In genomic region chr4:134401856-134402570, GRCm38 (mm10) we compare ENCODE assay signal across 8 mouse cellular contexts. TPM values are rescaled to one million over a fixed set of nuclear protein-coding genes. Genes with fewer than 3 reads are reported as not detected.
DNase-seq lines count a peak whose midpoint lies in the region; ATAC-seq and TF ChIP-seq lines count a peak whose summit lies in the region.

No protein-coding gene starts in this region.

- WGBS in kidney, embryonic 14.5 days = 64% methylated on average over 16 of the region's 16 CpGs
- WGBS in hindbrain, embryonic 10.5 days = 70% methylated on average over 16 of the region's 16 CpGs

- H3K9ac ChIP-seq in kidney, embryonic 14.5 days (ENCODE audit: low read depth, low read length) = no peak overlapping the region
- H3K9ac ChIP-seq in MEL (ENCODE audit: control insufficient read depth, low read depth, low read length, poor library complexity, severe bottlenecking) = peak overlapping the region; percentile 20

- no peak for DNase-seq in kidney, adult 9 months
- DNase-seq in MEL (ENCODE audit: low read depth, low spot score) = peak; percentile 54
- DNase-seq in hindbrain, embryonic 10.5 days (ENCODE audit: low spot score) = no peak
- DNase-seq in spleen, postnatal 36 days (ENCODE audit: low spot score in 2 of 2) = no peak
- DNase-seq in left cerebral cortex, postnatal 25 days (ENCODE audit: low spot score in 2 of 2) = no peak
- no peak for DNase-seq in layer of hippocampus, postnatal 25 days (ENCODE audit: extremely low spot score in 1 of 2, low spot score in 1 of 2)

- TF ChIP-seq EP300 in MEL (IDR thresholded peaks at IDR 0.05; ENCODE audit: low read depth in 1 of 2, low read length in 2 of 2) = no peak

- H3K27ac ChIP-seq in kidney, embryonic 14.5 days (ENCODE audit: low read depth, low read length) = no peak overlapping the region
- H3K27ac ChIP-seq in MEL (ENCODE audit: control insufficient read depth, low read depth, low read length) = peak overlapping the region; percentile 29
- 0 out of 2 replicates have a peak overlapping the region, but pooled peaks have one; percentile 66 for H3K27ac ChIP-seq in hindbrain, embryonic 10.5 days

- ATAC-seq in kidney, embryonic 14.5 days (ENCODE audit: low FRiP score, low TSS enrichment) = no peak
- ATAC-seq in megakaryocyte progenitor cell, adult 5-6 weeks (replicated peaks; ENCODE audit: poor library complexity) = 0 out of 2 replicates have a peak, but pooled peaks have one; percentile 9

- no peak for TF ChIP-seq CTCF in MEL (IDR thresholded peaks at IDR 0.05 in 2 of 3, conservative IDR thresholded peaks at IDR 0.05 in 1 of 3; ENCODE audit: control insufficient read depth in 1 of 3, insufficient read depth in 1 of 3, low read depth in 2 of 3, low read length in 3 of 3, poor library complexity in 1 of 3, severe bottlenecking in 1 of 3)

- H3K4me2 ChIP-seq in kidney, embryonic 14.5 days (replicated peaks; ENCODE audit: low read depth, low read length) = no peak overlapping the region

- intact Hi-C loops in left cerebral cortex, postnatal 25 days (cut with DNase I) = loop anchor here (1.0 to 2.0 kb wide), 2 partner anchors 28 to 49 kb away; no protein-coding TSS in a partner anchor

- no peaks in the 10 kb centered on the region for H3K79me2 ChIP-seq in MEL (ENCODE audit: control insufficient read depth, insufficient read depth, low read length, poor library complexity)

- no peak for TF ChIP-seq POLR2A in MEL (IDR thresholded peaks at IDR 0.05; ENCODE audit: control insufficient read depth in 1 of 2, insufficient read depth in 1 of 2, low read depth in 1 of 2, low read length in 2 of 2, poor library complexity in 1 of 2)

- H3K36me3 ChIP-seq in kidney, embryonic 14.5 days (ENCODE audit: control insufficient read depth, insufficient read depth, low read length) = peaks cover 3% of the 10 kb centered on the region; the same call in 1 of the 2 replicates
- H3K36me3 ChIP-seq in MEL (ENCODE audit: control insufficient read depth in 1 of 2, insufficient read depth in 2 of 2, low read length in 2 of 2) = no peaks in the 10 kb centered on the region; a peak in 1 of 4 replicates
- no peaks in the 10 kb centered on the region for H3K36me3 ChIP-seq in hindbrain, embryonic 10.5 days

- H3K9me3 ChIP-seq in kidney, embryonic 14.5 days (ENCODE audit: control insufficient read depth, low read length) = no peaks in the 10 kb centered on the region
- no peaks in the 10 kb centered on the region for H3K9me3 ChIP-seq in MEL (replicated peaks; ENCODE audit: insufficient read depth, low read length)
- no peaks in the 10 kb centered on the region for H3K9me3 ChIP-seq in hindbrain, embryonic 10.5 days

- no peaks in the 10 kb centered on the region for H3K27me3 ChIP-seq in kidney, embryonic 14.5 days (ENCODE audit: control insufficient read depth, insufficient read depth, low read length)
- H3K27me3 ChIP-seq in MEL (ENCODE audit: control insufficient read depth in 1 of 2, insufficient read depth in 2 of 2, low read length in 2 of 2) = no peaks in the 10 kb centered on the region
- H3K27me3 ChIP-seq in hindbrain, embryonic 10.5 days (ENCODE audit: insufficient read depth, poor library complexity, severe bottlenecking) = peaks cover 10% of the 10 kb centered on the region; the same call in 1 of the 2 replicates

- TF ChIP-seq RAD21 in MEL (IDR thresholded peaks at IDR 0.05; ENCODE audit: low read depth, low read length) = no peak

- peak overlapping the region; percentile 37; the same call in 1 of the 2 replicates for H3K4me3 ChIP-seq in kidney, embryonic 14.5 days (ENCODE audit: low read length)
- peak overlapping the region; percentile 30 to 62 for H3K4me3 ChIP-seq in MEL (ENCODE audit: control insufficient read depth in 1 of 2, insufficient read depth in 1 of 2, low read depth in 2 of 2, low read length in 2 of 2)
- H3K4me3 ChIP-seq in hindbrain, embryonic 10.5 days = peak overlapping the region; percentile 42

- H3K4me1 ChIP-seq in kidney, embryonic 14.5 days (ENCODE audit: control insufficient read depth, insufficient read depth, low read length) = peaks cover 28% of the 10 kb centered on the region
- H3K4me1 ChIP-seq in MEL (ENCODE audit: control insufficient read depth in 1 of 2, insufficient read depth in 2 of 2, low read length in 2 of 2) = peaks cover 5 to 13% of the 10 kb centered on the region in 2 experiments; a peak in 3 of 4 replicates
- peaks cover 44% of the 10 kb centered on the region for H3K4me1 ChIP-seq in hindbrain, embryonic 10.5 days (replicated peaks)

TF ChIP-seq in MEL, 35 proteins besides CTCF, POLR2A, EP300 and RAD21:
- TF ChIP-seq GABPA (IDR thresholded peaks at IDR 0.05; ENCODE audit: low read depth, low read length) (no peak), BHLHE40 (IDR thresholded peaks at IDR 0.05; ENCODE audit: borderline replicate concordance, low read depth, low read length) (no peak), CHD1 (IDR thresholded peaks at IDR 0.05; ENCODE audit: low read depth, low read length) (0 out of 2 replicates have a peak, but pooled peaks have one; percentile 66), CHD2 (IDR thresholded peaks at IDR 0.05; ENCODE audit: low read length) (no peak), SMC3 (IDR thresholded peaks at IDR 0.05; ENCODE audit: low read depth, low read length) (no peak), MEF2A (IDR thresholded peaks at IDR 0.05; ENCODE audit: extremely low read depth, insufficient replicate concordance, low read depth, low read length, poor library complexity, severe bottlenecking) (no peak), NELFE (IDR thresholded peaks at IDR 0.05; ENCODE audit: low read depth, low read length) (no peak), ELF1 (IDR thresholded peaks at IDR 0.05; ENCODE audit: low read depth, low read length) (no peak), HCFC1 (IDR thresholded peaks at IDR 0.05; ENCODE audit: low read depth, low read length) (no peak), MYB (IDR thresholded peaks at IDR 0.05; ENCODE audit: low read depth, low read length) (no peak), GATA1 (IDR thresholded peaks at IDR 0.05; ENCODE audit: low read depth, low read length) (no peak), TAL1 (IDR thresholded peaks at IDR 0.05; ENCODE audit: low read length) (no peak), ETS1 (IDR thresholded peaks at IDR 0.05; ENCODE audit: low read depth, low read length) (peak; percentile 26; the same call in 1 of the 2 replicates), TBP (IDR thresholded peaks at IDR 0.05; ENCODE audit: low read depth, low read length) (no peak)

RNA-seq across cellular contexts. Expression of gene Pafah2, which starts 5.9 kb away (rescaled TPM):
- 8.4 and 12.3 TPM in 2 replicates for polyA plus RNA-seq in kidney, embryonic 14.5 days (2014; fragmentation: Nextera tagmentation; extraction: Ambion mirVana)
- total RNA-seq in MEL (2012; rRNA removed) = 6.0 TPM in 2 replicates
- 10 to 100 TPM in 1 of 2 experiments, not detected in 1; 10.6 TPM for polyA plus RNA-seq in MEL (2012; ENCODE audit: insufficient read depth in 1 of 2, insufficient read length in 2 of 2, low read depth in 1 of 2, low replicate concordance in 2 of 2, missing spikeins in 1 of 2)
- 7.9 and 9.5 TPM in 2 replicates for polyA plus RNA-seq in hindbrain, embryonic 10.5 days (2016; fragmentation: Nextera tagmentation; extraction: Ambion mirVana)
- total RNA-seq in megakaryocyte progenitor cell, adult 5-6 weeks (2015) = 14.0 and 21.2 TPM in 2 replicates
- total RNA-seq in megakaryocyte progenitor cell, adult 5-6 weeks (2017) = 14.5 and 16.2 TPM in 2 replicates
- total RNA-seq in left cerebral cortex, postnatal 25 days (2021) = 1 to 10 TPM; 5.3 to 9.1 TPM
- total RNA-seq in layer of hippocampus, postnatal 25 days (2021) = 1 to 10 TPM; 5.0 to 7.6 TPM

RNA-seq across cellular contexts. Expression of gene Extl1, which starts 18.4 kb away (rescaled TPM):
- polyA plus RNA-seq in kidney, embryonic 14.5 days (2014; fragmentation: Nextera tagmentation; extraction: Ambion mirVana) = 0.20 and 0.23 TPM in 2 replicates
- total RNA-seq in MEL (2012; rRNA removed) = 0.03 and 0.04 TPM in 2 replicates
- under 1 TPM in 1 of 2 experiments, not detected in 1; 0.33 TPM for polyA plus RNA-seq in MEL (2012; ENCODE audit: insufficient read depth in 1 of 2, insufficient read length in 2 of 2, low read depth in 1 of 2, low replicate concordance in 2 of 2, missing spikeins in 1 of 2)
- 0.25 and 0.63 TPM in 2 replicates for polyA plus RNA-seq in hindbrain, embryonic 10.5 days (2016; fragmentation: Nextera tagmentation; extraction: Ambion mirVana)
- total RNA-seq in megakaryocyte progenitor cell, adult 5-6 weeks (2015) = not detected in 2 replicates
- not detected in 2 replicates for total RNA-seq in megakaryocyte progenitor cell, adult 5-6 weeks (2017)
- total RNA-seq in left cerebral cortex, postnatal 25 days (2021) = 10 to 100 TPM; 49.2 to 52.5 TPM
- 10 to 100 TPM; 46.8 TPM for total RNA-seq in layer of hippocampus, postnatal 25 days (2021)

RNA-seq across cellular contexts. Expression of gene Slc30a2, which starts 59.0 kb away (rescaled TPM):
- polyA plus RNA-seq in kidney, embryonic 14.5 days (2014; fragmentation: Nextera tagmentation; extraction: Ambion mirVana) = 0.09 and 0.11 TPM in 2 replicates
- total RNA-seq in MEL (2012; rRNA removed) = 0.46 and 0.54 TPM in 2 replicates
- under 1 TPM in 1 of 2 experiments, not detected in 1; 0.39 TPM for polyA plus RNA-seq in MEL (2012; ENCODE audit: insufficient read depth in 1 of 2, insufficient read length in 2 of 2, low read depth in 1 of 2, low replicate concordance in 2 of 2, missing spikeins in 1 of 2)
- polyA plus RNA-seq in hindbrain, embryonic 10.5 days (2016; fragmentation: Nextera tagmentation; extraction: Ambion mirVana) = 0.10 TPM in 1 of 2 replicates, not detected in the other
- total RNA-seq in megakaryocyte progenitor cell, adult 5-6 weeks (2015) = 0.07 and 0.15 TPM in 2 replicates
- not detected in 2 replicates for total RNA-seq in megakaryocyte progenitor cell, adult 5-6 weeks (2017)
- not detected for total RNA-seq in left cerebral cortex, postnatal 25 days (2021)
- under 1 TPM in 1 of 2 experiments, not detected in 1; 0.12 TPM for total RNA-seq in layer of hippocampus, postnatal 25 days (2021)

Comparison
In these comparisons a context has a peak if more than half of its experiments do, and no peak if none do; other contexts are left out.
1. RNA of gene Extl1, which starts 18.4 kb away (total RNA-seq): 49.2 to 52.5 TPM in left cerebral cortex, postnatal 25 days and 46.8 TPM in layer of hippocampus, postnatal 25 days; 0.03 to 0.04 TPM in MEL and not detected in megakaryocyte progenitor cell, adult 5-6 weeks; every median in the first group is over 10 times any median in the second.
2. Peak in every context shown above with its lines, with median percentiles within 50 percentile points of each other: H3K4me3 ChIP-seq.